Mouse (Mus musculus) kidney, adult 8-10 months (tissue): ENCODE measurements around the gene Vmn1r230.

Experiments
- DNase-seq, 2 experiments: peaks; one replicate each; pipeline ENCODE4 v3.0.0; 2022

Gene Vmn1r230

GRCm38 (mm10) chr17:20840144-20840543 is at the start of gene Vmn1r230:
Gene Vmn1r230 (plus strand): TSS chr17:20840444.
- DNase-seq, result no peak

- DNase-seq, result no peak
These were observed 29.0 kb upstream of the Vmn1r230 start, which contains the start of gene Vmn1r229 for GRCm38 (mm10) chr17:20811255-20811654. Gene Vmn1r229 (plus strand): TSS chr17:20811555.
